Mouse (Mus musculus): Measurements from ENCODE around the gene Ankrd55.

- TF ChIP-seq POLR2A (IDR thresholded peaks at IDR 0.05; ENCODE audit: low read depth, low read length) (no peak), CTCF (IDR thresholded peaks at IDR 0.05; ENCODE audit: extremely low read depth, insufficient read length, insufficient replicate concordance, low read depth, low read length) (no peak)
These were observed 119.0 kb downstream of the Ankrd55 start for GRCm38 (mm10) chr13:112407181-112407700.
